Mouse (Mus musculus): Measurements from ENCODE around the gene Unc5a. TPM values are rescaled to one million over a fixed set of nuclear protein-coding genes. Genes with fewer than 3 reads are reported as not detected.

The Unc5a gene
- total and polyA plus RNA-seq, 3 experiments = 0.17 TPM; not detected in 2

DNA sequence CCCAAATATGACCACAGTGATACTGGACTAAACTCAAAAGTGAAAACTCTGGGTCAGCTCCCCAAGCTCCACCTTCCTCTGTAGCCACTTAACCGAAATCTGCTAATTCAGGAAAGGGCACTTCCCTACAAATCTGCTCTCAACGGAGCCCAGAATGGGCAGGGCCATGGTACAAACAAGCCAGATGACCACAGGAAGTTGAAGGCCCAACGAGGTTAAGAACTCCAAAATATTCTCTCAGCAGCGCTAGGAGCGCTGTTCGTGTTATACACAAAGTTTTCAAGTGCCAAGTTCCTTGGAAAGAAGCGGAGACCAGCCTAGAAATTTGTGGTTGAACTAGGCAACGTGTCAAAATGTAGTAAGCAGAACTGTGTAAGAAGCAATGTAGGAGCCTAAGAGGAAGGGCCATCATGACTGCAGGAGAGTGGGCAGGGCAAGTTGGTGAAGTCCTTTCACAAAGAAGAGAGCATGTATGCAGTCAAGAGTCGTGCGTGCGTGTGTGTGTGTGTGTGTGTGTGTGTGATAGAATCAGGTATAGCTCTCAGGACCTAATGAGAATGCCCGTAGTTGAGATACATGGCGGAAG, 72.1 kb downstream of the Unc5a start, which contains the start of gene Hk3:
Gene Hk3 (minus strand): TSS at position 192 of the 586 bp plus-strand sequence.
- DNase-seq (ENCODE audit: extremely low read depth) = no peak
- H3K36me3 ChIP-seq (replicated peaks in 1 of 2; ENCODE audit: control insufficient read depth in 1 of 2, insufficient read depth in 1 of 2, low read length in 1 of 2) = peaks cover 1 to 11% of the 10 kb centered on the region in 2 experiments
- no peak for TF ChIP-seq E2F4 (IDR thresholded peaks at IDR 0.05; ENCODE audit: insufficient replicate concordance, low read depth, low read length)
- no peak within 1 kb of the TSS for H3K9ac ChIP-seq (ENCODE audit: insufficient read depth, low read depth)
- in situ Hi-C loops (cut with MboI; ENCODE audit: low pct_ligation_motif_present, low pct_unique_long_range_greater_than_20kb, low sequenced_read_pairs) (no loop called here), dilution Hi-C loops (cut with MboI; ENCODE audit: extremely low pct_ligation_motif_present, extremely low pct_unique_long_range_greater_than_20kb, low sequenced_read_pairs) (no loop called here)
- H3K9me3 ChIP-seq (replicated peaks; ENCODE audit: low read length) = no peaks in the 10 kb centered on the region
- peaks cover 1% of the 10 kb centered on the region for H3K27me3 ChIP-seq (replicated peaks)
- H3K4me2 ChIP-seq (ENCODE audit: insufficient read depth, low read depth, poor library complexity, severe bottlenecking) = no peak within 1 kb of the TSS
- no peaks in the 10 kb centered on the region for H3K79me2 ChIP-seq (replicated peaks; ENCODE audit: control insufficient read depth, extremely low read depth, insufficient read depth, poor library complexity, severe bottlenecking)
- H3K27ac ChIP-seq (ENCODE audit: insufficient read depth, low read depth) = no peak within 1 kb of the TSS
- no peak within 1 kb of the TSS for H3K4me3 ChIP-seq (replicated peaks in 1 of 3; ENCODE audit: low read depth in 2 of 3, low read length in 2 of 3, poor library complexity in 1 of 3)
- H3K4me1 ChIP-seq (ENCODE audit: control insufficient read depth in 1 of 2, insufficient read depth in 2 of 2) = peaks cover 15 to 31% of the 10 kb centered on the region in 2 experiments

DNA sequence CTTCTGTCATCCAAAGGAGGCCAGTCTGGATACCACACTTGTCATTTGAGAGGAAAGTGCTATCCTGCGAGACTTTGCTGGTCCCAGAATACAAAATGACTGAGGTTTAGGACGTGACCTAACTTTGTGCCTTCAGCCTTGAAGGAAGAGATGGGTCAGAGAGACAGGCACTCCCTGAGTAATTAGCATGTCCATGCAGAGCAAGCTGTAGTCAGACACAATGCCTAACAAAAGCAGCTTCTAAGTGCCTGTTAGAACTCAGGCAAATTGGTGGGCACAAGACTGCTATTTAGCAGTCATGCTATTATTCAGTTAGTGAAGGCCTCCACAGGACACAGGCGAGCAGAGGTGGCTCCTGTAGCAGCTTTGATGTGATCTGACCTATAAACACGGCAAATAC, 73.0 kb downstream of the Unc5a start:
- H3K79me2 ChIP-seq (replicated peaks; ENCODE audit: control insufficient read depth, extremely low read depth, insufficient read depth, poor library complexity, severe bottlenecking) = no peaks in the 10 kb centered on the region
- peak overlapping the region in 2 of 3 experiments; percentile 24 to 33 for H3K4me3 ChIP-seq (replicated peaks in 1 of 3; ENCODE audit: low read depth in 2 of 3, low read length in 2 of 3, poor library complexity in 1 of 3)
- DNase-seq (ENCODE audit: extremely low read depth) = no peak
- no peaks in the 10 kb centered on the region for H3K9me3 ChIP-seq (replicated peaks; ENCODE audit: low read length)
- dilution Hi-C loops (cut with MboI; ENCODE audit: extremely low pct_ligation_motif_present, extremely low pct_unique_long_range_greater_than_20kb, low sequenced_read_pairs) = no loop called here
- peaks cover 2 to 11% of the 10 kb centered on the region in 2 experiments for H3K36me3 ChIP-seq (replicated peaks in 1 of 2; ENCODE audit: control insufficient read depth in 1 of 2, insufficient read depth in 1 of 2, low read length in 1 of 2)
- H3K4me1 ChIP-seq (ENCODE audit: control insufficient read depth in 1 of 2, insufficient read depth in 2 of 2) = peaks cover 15 to 31% of the 10 kb centered on the region in 2 experiments
- peak overlapping the region; percentile 52; the same call in 1 of the 2 replicates for H3K4me2 ChIP-seq (ENCODE audit: insufficient read depth, low read depth, poor library complexity, severe bottlenecking)
- in situ Hi-C loops (cut with MboI; ENCODE audit: low pct_ligation_motif_present, low pct_unique_long_range_greater_than_20kb, low sequenced_read_pairs) = no loop called here
- peak overlapping the region; percentile 39; the same call in 1 of the 2 replicates for H3K9ac ChIP-seq (ENCODE audit: insufficient read depth, low read depth)
- no peaks in the 10 kb centered on the region for H3K27me3 ChIP-seq (replicated peaks)
- TF ChIP-seq SIN3A (IDR thresholded peaks at IDR 0.05; ENCODE audit: low read length) (no peak), NRF1 (IDR thresholded peaks at IDR 0.05; ENCODE audit: low read depth, low read length) (no peak), CHD1 (IDR thresholded peaks at IDR 0.05; ENCODE audit: low read depth, low read length) (no peak), ZC3H11A (IDR thresholded peaks at IDR 0.05; ENCODE audit: low read depth, low read length) (no peak), MAFK (IDR thresholded peaks at IDR 0.05; ENCODE audit: insufficient replicate concordance, low read length) (no peak), JUND (conservative IDR thresholded peaks at IDR 0.05; ENCODE audit: low read depth, low read length) (no peak), SMC3 (IDR thresholded peaks at IDR 0.05; ENCODE audit: low read depth, low read length) (no peak), USF1 (IDR thresholded peaks at IDR 0.05; ENCODE audit: low read depth, low read length) (no peak), CTCF (conservative IDR thresholded peaks at IDR 0.05 in 1 of 2, IDR thresholded peaks at IDR 0.05 in 1 of 2; ENCODE audit: low read depth in 2 of 2, low read length in 2 of 2) (no peak), GABPA (IDR thresholded peaks at IDR 0.05; ENCODE audit: insufficient replicate concordance, low read depth, low read length) (no peak), RCOR1 (conservative IDR thresholded peaks at IDR 0.05; ENCODE audit: low read depth, low read length) (no peak), MYC (IDR thresholded peaks at IDR 0.05; ENCODE audit: low read depth, low read length) (no peak), PAX5 (IDR thresholded peaks at IDR 0.05; ENCODE audit: low read length) (no peak), BHLHE40 (IDR thresholded peaks at IDR 0.05; ENCODE audit: low read depth, low read length) (no peak), UBTF (IDR thresholded peaks at IDR 0.05; ENCODE audit: low read depth, low read length) (no peak), TBP (conservative IDR thresholded peaks at IDR 0.05; ENCODE audit: low read depth, low read length) (no peak), MAX (IDR thresholded peaks at IDR 0.05; ENCODE audit: low read length) (no peak), EP300 (IDR thresholded peaks at IDR 0.05; ENCODE audit: low read length) (no peak), JUN (IDR thresholded peaks at IDR 0.05; ENCODE audit: insufficient read depth, low read depth, low read length) (no peak), MXI1 (IDR thresholded peaks at IDR 0.05; ENCODE audit: low read depth, low read length) (no peak)
- H3K27ac ChIP-seq (ENCODE audit: insufficient read depth, low read depth) = no peak overlapping the region

Measured in CH12.LX (cell line).